Mouse (Mus musculus) ES-Bruce4 (cell line): ENCODE results near the gene Rnf212b.
A peak's percentile ranks its signal among the peaks of the same experiment; 100 is the strongest.

Experiments
- CTCF ChIP-seq: IDR thresholded peaks from one replicate; pipeline ENCODE4 v1.8.1; 2011; ENCODE audit warnings: low read depth, low read length
- EP300 ChIP-seq: IDR thresholded peaks from 2 replicates; pipeline ENCODE4 v1.6.1; 2011; ENCODE audit warnings: low read depth, low read length; ENCODE audit not compliant: insufficient read depth
- POLR2A ChIP-seq: IDR thresholded peaks from one replicate; pipeline ENCODE4 v1.8.1; 2011; ENCODE audit warnings: low read length; ENCODE audit not compliant: insufficient read depth

DNA sequence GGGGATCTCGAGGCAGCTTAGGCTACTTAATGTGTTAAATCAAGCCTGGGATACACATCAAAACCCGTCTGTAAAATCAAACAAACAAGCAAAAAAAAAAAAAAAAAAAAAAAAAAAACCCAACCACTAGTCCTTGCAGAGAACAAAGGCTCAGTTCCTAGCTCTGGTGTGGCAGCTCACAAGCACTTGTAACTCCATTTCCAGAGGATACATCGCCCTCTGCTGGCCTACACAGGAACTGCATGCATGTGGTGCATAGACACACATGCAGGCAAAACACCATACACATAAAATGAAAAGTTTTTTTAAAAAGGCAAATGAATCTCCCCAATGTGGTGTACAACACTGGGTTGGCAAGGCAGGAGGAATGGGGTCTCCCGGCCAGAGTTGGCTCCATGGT is 28.0 kb upstream of the Rnf212b start:
- no peak for TF ChIP-seq POLR2A
- peak; percentile 90 for TF ChIP-seq CTCF
- no peak for TF ChIP-seq EP300
